Mouse (Mus musculus) intestine, embryonic 15.5 days (tissue): Measurements from ENCODE around the gene Tmem178b. TPM values are rescaled to one million over a fixed set of nuclear protein-coding genes. Genes with fewer than 3 reads are reported as not detected.

Experiments used
- ATAC-seq: fragments of 200-750 bp; cut with Nextera tagmentation; 2 replicates; pipeline ENCODE4 v1.8.0; 2017; ENCODE audit warnings: moderate TSS enrichment, moderate library complexity
- H3K27ac ChIP-seq: fragments of 300-500 bp; sonication (generic); 2 replicates; pipeline ENCODE4 v1.5.1; 2015; ENCODE audit warnings: mild to moderate bottlenecking, inconsistent platforms
- H3K27me3 ChIP-seq: fragments of 300-500 bp; sonication (generic); replicated peaks from 2 replicates; pipeline ENCODE4 v1.6.1; 2015; ENCODE audit warnings: inconsistent platforms
- H3K36me3 ChIP-seq: fragments of 300-500 bp; sonication (generic); 2 replicates; pipeline ENCODE4 v1.6.1; 2015; ENCODE audit warnings: inconsistent platforms
- H3K4me1 ChIP-seq: fragments of 300-500 bp; sonication (generic); replicated peaks from 2 replicates; pipeline ENCODE4 v1.6.1; 2015; ENCODE audit warnings: inconsistent platforms
- H3K4me2 ChIP-seq: fragments of 300-500 bp; sonication (generic); replicated peaks from 2 replicates; pipeline ENCODE4 v1.6.1; 2015; ENCODE audit warnings: mild to moderate bottlenecking, inconsistent platforms
- H3K4me3 ChIP-seq: fragments of 300-500 bp; sonication (generic); replicated peaks from 2 replicates; pipeline ENCODE4 v1.5.1; 2015; ENCODE audit warnings: inconsistent platforms
- H3K9ac ChIP-seq: fragments of 300-500 bp; sonication (generic); 2 replicates; pipeline ENCODE4 v1.6.1; 2015; ENCODE audit warnings: inconsistent platforms
- H3K9me3 ChIP-seq: fragments of 300-500 bp; sonication (generic); 2 replicates; pipeline ENCODE4 v1.6.1; 2016; ENCODE audit warnings: inconsistent platforms
- WGBS: fragments of 180-500 bp; shearing (Covaris S2); methylation state at CpG from one replicate; pipeline ENCODE4 v1.1.7; 2015; 5-methylcytosine and 5-hydroxymethylcytosine counted together
- polyA plus RNA-seq: library from polyadenylated mRNA; unstranded; fragments of >200 nt; fragmentation: Nextera tagmentation; extraction: Ambion mirVana; gene quantifications from 2 replicates; pipeline ENCODE4 v1.2.1, GENCODE M21; 2015

Gene Tmem178b
- polyA plus RNA-seq, 1 experiment from 2014 or later = 0.68 TPM

DNA sequence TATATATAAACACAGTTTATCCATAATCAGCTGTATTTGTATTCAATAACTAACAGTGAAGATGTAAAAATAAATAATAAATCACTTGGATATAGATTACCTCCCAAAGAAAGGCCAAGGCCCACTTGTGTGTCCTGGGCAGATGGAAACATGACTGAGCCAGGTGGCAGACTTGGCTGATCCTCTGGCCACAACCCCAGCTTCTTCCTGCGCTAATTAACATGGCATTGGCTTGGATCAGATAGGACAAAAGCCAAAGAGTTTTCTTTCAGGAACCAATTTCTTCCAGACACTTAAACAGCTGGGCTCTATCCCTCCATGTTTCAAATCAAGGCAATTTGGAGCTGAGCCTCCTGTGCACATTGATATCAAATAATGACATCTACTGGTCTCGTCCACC, 355.9 kb downstream of the Tmem178b start:
- Histone ChIP-seq H3K9me3 (no peaks in the 10 kb centered on the region), H3K4me2 (no peak overlapping the region), H3K27me3 (no peaks in the 10 kb centered on the region), H3K9ac (no peak overlapping the region), H3K4me1 (no peaks in the 10 kb centered on the region), H3K27ac (no peak overlapping the region), H3K4me3 (no peak overlapping the region), H3K36me3 (no peaks in the 10 kb centered on the region)
- WGBS = 87% methylated on average over 2 of the region's 2 CpGs
- ATAC-seq = no peak

DNA sequence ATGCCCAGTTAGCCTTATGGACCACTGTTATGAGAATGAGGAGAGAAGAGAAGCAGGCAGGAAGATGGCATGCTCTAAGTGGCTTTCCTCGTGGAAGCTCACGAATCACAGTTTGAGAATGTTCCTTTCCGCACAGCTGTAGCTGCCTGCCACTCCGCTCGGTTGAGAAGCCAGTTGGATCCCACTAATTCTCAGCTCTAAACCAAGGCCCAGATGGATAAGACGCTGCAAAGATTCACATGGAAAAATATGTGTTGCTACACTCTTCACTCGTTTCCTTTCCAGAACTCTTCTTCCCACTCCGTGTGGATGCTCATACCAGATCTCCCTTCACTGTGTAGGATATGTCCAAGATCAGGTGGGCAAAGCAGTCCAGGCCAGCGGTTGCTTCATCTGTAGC, 356.9 kb downstream of the Tmem178b start:
- Histone ChIP-seq H3K4me2 (no peak overlapping the region), H3K9me3 (no peaks in the 10 kb centered on the region), H3K27me3 (no peaks in the 10 kb centered on the region), H3K9ac (no peak overlapping the region), H3K36me3 (no peaks in the 10 kb centered on the region), H3K4me3 (no peak overlapping the region), H3K27ac (no peak overlapping the region), H3K4me1 (no peaks in the 10 kb centered on the region)
- 90% methylated on average over 9 of the region's 9 CpGs for WGBS
- ATAC-seq = no peak

- no peaks in the 10 kb centered on the region for H3K9me3 ChIP-seq
- H3K4me2 ChIP-seq = no peak overlapping the region
- ATAC-seq = no peak
- H3K4me1 ChIP-seq = no peaks in the 10 kb centered on the region
- H3K27ac ChIP-seq = no peak overlapping the region
- 0 out of 2 replicates have a peak, but pooled peaks cover 2% of the 10 kb centered on the region for H3K27me3 ChIP-seq
- WGBS = 47% methylated on average over 5 of the region's 5 CpGs
- H3K9ac ChIP-seq = no peak overlapping the region
- H3K4me3 ChIP-seq = no peak overlapping the region
- no peaks in the 10 kb centered on the region for H3K36me3 ChIP-seq
Observed at GRCm38 (mm10) chr6:40234066-40234465, 361.0 kb downstream of the Tmem178b start.

DNA sequence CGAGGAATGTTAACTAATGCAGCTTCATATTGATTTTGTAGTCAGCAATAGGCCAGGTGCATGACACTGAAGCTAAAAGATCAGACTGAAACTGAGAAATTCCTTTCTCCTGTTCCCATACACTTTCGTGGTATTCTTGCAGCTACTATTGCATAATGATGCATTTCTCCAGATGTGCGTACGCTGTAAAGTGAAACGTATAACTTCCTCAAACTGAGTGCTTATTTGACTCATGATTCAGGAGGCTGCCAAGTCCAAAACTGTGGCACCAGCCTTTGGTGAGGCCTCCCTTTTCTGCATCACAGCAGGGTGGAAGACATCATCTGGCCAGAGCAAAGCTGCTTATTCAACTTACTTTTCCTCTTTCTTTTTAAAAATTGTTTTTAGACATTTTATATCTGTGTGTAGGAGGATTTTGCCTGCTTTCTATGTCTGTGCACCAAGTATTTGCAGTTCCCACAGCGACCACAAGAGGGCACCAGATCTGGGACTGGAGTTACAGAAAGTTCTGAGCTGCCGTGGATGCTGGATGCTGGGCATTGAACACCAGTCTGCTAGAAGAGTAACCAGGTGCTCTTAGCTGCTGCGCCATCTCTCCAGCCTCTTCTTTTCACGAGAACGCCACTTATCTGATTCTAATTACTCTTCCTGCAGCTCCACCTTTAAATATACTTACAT, 362.9 kb downstream of the Tmem178b start:
- Histone ChIP-seq H3K9me3 (no peaks in the 10 kb centered on the region), H3K36me3 (no peaks in the 10 kb centered on the region), H3K27me3 (0 out of 2 replicates have a peak, but pooled peaks cover 2% of the 10 kb centered on the region), H3K27ac (no peak overlapping the region), H3K4me1 (no peaks in the 10 kb centered on the region), H3K4me3 (no peak overlapping the region), H3K4me2 (no peak overlapping the region), H3K9ac (no peak overlapping the region)
- WGBS = 32% methylated on average over 10 of the region's 10 CpGs
- 0 out of 2 replicates have a peak, but pooled peaks have one; percentile 47 for ATAC-seq

DNA sequence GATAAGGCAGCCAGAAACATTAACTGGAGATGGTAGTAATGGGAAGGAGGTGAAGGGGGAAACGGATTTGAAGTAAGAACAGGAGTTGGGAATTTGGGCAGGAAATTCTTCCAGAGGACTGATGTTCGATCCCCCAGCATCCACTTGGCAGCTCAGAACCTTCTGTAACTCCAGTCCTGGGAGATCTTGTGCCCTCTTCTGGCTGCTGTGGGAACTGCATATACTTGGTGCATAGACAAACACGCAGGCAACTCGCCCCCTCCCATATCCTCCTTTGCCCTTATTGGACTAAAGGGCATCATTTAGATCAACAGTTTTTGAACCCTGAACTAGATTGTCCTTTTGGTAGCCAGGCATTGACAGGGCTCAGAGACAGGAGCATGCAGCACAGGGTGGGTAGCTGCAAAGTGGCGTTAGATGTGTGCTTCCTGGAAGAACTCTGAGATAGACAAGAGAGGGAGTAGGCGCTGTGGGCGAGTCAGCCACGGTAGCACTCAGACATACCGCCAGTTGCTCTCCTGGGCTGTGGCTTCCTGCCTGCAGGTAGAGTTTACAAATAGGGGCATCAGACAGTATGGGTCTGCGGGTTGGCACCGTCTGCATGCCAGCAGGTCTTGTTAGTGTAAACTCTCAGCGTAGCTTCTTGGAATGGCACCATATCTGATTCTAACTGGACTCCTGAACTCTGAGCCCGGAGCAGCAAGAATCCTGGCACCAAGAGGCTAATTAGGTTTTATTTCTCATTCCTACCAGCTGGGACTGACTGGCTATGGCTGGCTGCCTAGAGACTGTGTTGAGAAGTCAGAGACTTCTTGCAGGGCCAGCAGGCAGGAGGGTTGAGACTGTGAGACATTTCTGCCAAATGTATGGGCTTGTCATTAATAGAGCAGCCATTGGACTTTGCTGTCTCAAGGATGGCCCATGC, 364.0 kb downstream of the Tmem178b start:
- Histone ChIP-seq H3K27ac (no peak overlapping the region), H3K27me3 (0 out of 2 replicates have a peak, but pooled peaks cover 2% of the 10 kb centered on the region), H3K9ac (no peak overlapping the region), H3K4me2 (no peak overlapping the region), H3K4me3 (no peak overlapping the region), H3K4me1 (no peaks in the 10 kb centered on the region), H3K36me3 (no peaks in the 10 kb centered on the region), H3K9me3 (no peaks in the 10 kb centered on the region)
- no peak for ATAC-seq
- 68% methylated on average over 13 of the region's 13 CpGs for WGBS

GRCm38 (mm10) chr6:40238857-40239256, 365.8 kb downstream of the Tmem178b start:
- H3K27me3 ChIP-seq = 0 out of 2 replicates have a peak, but pooled peaks cover 2% of the 10 kb centered on the region
- no peaks in the 10 kb centered on the region for H3K9me3 ChIP-seq
- no peaks in the 10 kb centered on the region for H3K4me1 ChIP-seq
- H3K27ac ChIP-seq = no peak overlapping the region
- H3K9ac ChIP-seq = no peak overlapping the region
- no peak for ATAC-seq
- H3K4me2 ChIP-seq = no peak overlapping the region
- WGBS = 69% methylated on average over 3 of the region's 3 CpGs
- no peaks in the 10 kb centered on the region for H3K36me3 ChIP-seq
- H3K4me3 ChIP-seq = no peak overlapping the region

- Histone ChIP-seq H3K4me3 (no peak overlapping the region), H3K27ac (no peak overlapping the region), H3K9ac (no peak overlapping the region), H3K9me3 (no peaks in the 10 kb centered on the region), H3K4me1 (no peaks in the 10 kb centered on the region), H3K4me2 (no peak overlapping the region), H3K27me3 (0 out of 2 replicates have a peak, but pooled peaks cover 2% of the 10 kb centered on the region), H3K36me3 (no peaks in the 10 kb centered on the region)
- no peak for ATAC-seq
- 64% methylated on average over 2 of the region's 2 CpGs for WGBS
Observed at GRCm38 (mm10) chr6:40240671-40241070, 367.6 kb downstream of the Tmem178b start.

GRCm38 (mm10) chr6:40247398-40247946, 374.4 kb downstream of the Tmem178b start:
- no peak for ATAC-seq
- Histone ChIP-seq H3K4me2 (no peak overlapping the region), H3K36me3 (no peaks in the 10 kb centered on the region), H3K9me3 (no peaks in the 10 kb centered on the region), H3K4me3 (no peak overlapping the region), H3K27ac (no peak overlapping the region), H3K27me3 (no peaks in the 10 kb centered on the region), H3K9ac (no peak overlapping the region), H3K4me1 (no peaks in the 10 kb centered on the region)
- WGBS = 92% methylated on average over 17 of the region's 17 CpGs

DNA sequence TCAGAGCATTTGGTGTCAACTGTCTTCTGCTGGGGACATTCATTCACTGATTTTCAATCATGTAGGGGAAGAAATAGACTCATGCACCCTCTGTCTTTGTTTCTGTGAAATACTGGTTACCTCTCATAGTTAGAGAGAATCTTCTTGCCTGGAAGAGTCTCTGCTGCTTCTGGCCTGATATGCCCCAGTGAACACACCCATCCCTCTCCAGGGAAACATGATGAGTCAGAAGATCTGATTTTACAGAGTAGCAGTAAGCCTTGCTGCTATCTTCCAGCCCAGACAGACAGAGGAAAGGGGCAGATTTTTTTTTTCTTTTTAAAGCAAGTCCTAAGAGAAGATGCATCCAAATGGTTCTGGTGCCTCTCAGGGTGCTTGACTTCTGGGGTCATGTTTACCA, 376.9 kb downstream of the Tmem178b start:
- no peak overlapping the region for H3K9ac ChIP-seq
- H3K4me1 ChIP-seq = no peaks in the 10 kb centered on the region
- no peak for ATAC-seq

GRCm38 (mm10) chr6:40263687-40264086, 390.6 kb downstream of the Tmem178b start:
- H3K4me1 ChIP-seq = no peaks in the 10 kb centered on the region
- no peak overlapping the region for H3K9ac ChIP-seq
- no peaks in the 10 kb centered on the region for H3K9me3 ChIP-seq
- no peaks in the 10 kb centered on the region for H3K36me3 ChIP-seq
- no peak overlapping the region for H3K27ac ChIP-seq
- H3K4me2 ChIP-seq = no peak overlapping the region
- WGBS = 95% methylated on average over 1 of the region's 1 CpGs
- no peak overlapping the region for H3K4me3 ChIP-seq
- no peaks in the 10 kb centered on the region for H3K27me3 ChIP-seq
- ATAC-seq = no peak

More for the DNA sequence above, 376.9 kb downstream of the Tmem178b start:
- Histone ChIP-seq H3K4me3 (no peak overlapping the region), H3K36me3 (no peaks in the 10 kb centered on the region), H3K9me3 (no peaks in the 10 kb centered on the region), H3K27ac (no peak overlapping the region), H3K4me2 (no peak overlapping the region), H3K27me3 (no peaks in the 10 kb centered on the region)

- 67% methylated on average over 5 of the region's 5 CpGs for WGBS
- ATAC-seq = no peak
- Histone ChIP-seq H3K9ac (no peak overlapping the region), H3K4me1 (no peaks in the 10 kb centered on the region), H3K36me3 (no peaks in the 10 kb centered on the region), H3K4me2 (no peak overlapping the region), H3K27ac (no peak overlapping the region), H3K9me3 (no peaks in the 10 kb centered on the region), H3K4me3 (no peak overlapping the region), H3K27me3 (no peaks in the 10 kb centered on the region)
Observed at GRCm38 (mm10) chr6:40300707-40301106, 427.6 kb downstream of the Tmem178b start.

- 12% methylated on average over 6 of the region's 6 CpGs for WGBS
- Histone ChIP-seq H3K4me3 (no peak overlapping the region), H3K9ac (no peak overlapping the region), H3K27ac (no peak overlapping the region), H3K4me2 (no peak overlapping the region), H3K36me3 (no peaks in the 10 kb centered on the region), H3K9me3 (no peaks in the 10 kb centered on the region), H3K27me3 (no peaks in the 10 kb centered on the region), H3K4me1 (no peaks in the 10 kb centered on the region)
- no peak for ATAC-seq
Observed at GRCm38 (mm10) chr6:40303379-40303778, 430.3 kb downstream of the Tmem178b start.
